Comparison of ENCODE assay signal across 21 mouse cellular contexts in genomic region chr17:50094596-50094995, GRCm38 (mm10).
DNase-seq lines count a peak whose midpoint lies in the region; ATAC-seq lines count a peak whose summit lies in the region.
"Had no signal": no experiment of that assay in that cellular context is flagged by ENCODE, and none has a peak within 500 bp of the region (broad histone marks: within the 10 kb centered on the region; RNA-seq: fewer than 3 reads in every experiment).

No protein-coding gene starts in this region.

- no peak overlapping the region for H3K4me2 ChIP-seq in forebrain, embryonic 16.5 days (ENCODE audit: low read length)
- H3K4me2 ChIP-seq: hindbrain, embryonic 12.5 days had no signal

- no peak overlapping the region for H3K9ac ChIP-seq in forebrain, embryonic 16.5 days (replicated peaks; ENCODE audit: low read depth, low read length)
- H3K9ac ChIP-seq: hindbrain, embryonic 12.5 days had no signal

- H3K36me3 ChIP-seq in forebrain, embryonic 16.5 days (ENCODE audit: control insufficient read depth, insufficient read depth): no peaks in the 10 kb centered on the region
- H3K36me3 ChIP-seq: embryonic facial prominence, embryonic 10.5 days; forebrain, embryonic 10.5 days; heart, embryonic 10.5 days; hindbrain, embryonic 12.5 days had no signal

- H3K9me3 ChIP-seq in forebrain, embryonic 16.5 days (ENCODE audit: control insufficient read depth, low read length): no peaks in the 10 kb centered on the region
- H3K9me3 ChIP-seq: embryonic facial prominence, embryonic 10.5 days; forebrain, embryonic 10.5 days; heart, embryonic 10.5 days; hindbrain, embryonic 12.5 days had no signal

- peaks cover 7% of the 10 kb centered on the region; the same call in 1 of the 2 replicates for H3K4me1 ChIP-seq in forebrain, embryonic 16.5 days (replicated peaks; ENCODE audit: control insufficient read depth, insufficient read depth, low read length)
- H3K4me1 ChIP-seq: heart, embryonic 10.5 days; hindbrain, embryonic 12.5 days had no signal

- no peaks in the 10 kb centered on the region for H3K27me3 ChIP-seq in forebrain, embryonic 16.5 days (replicated peaks; ENCODE audit: control insufficient read depth, insufficient read depth, low read length)
- H3K27me3 ChIP-seq: hindbrain, embryonic 12.5 days had no signal

- peak; percentile 64 to 68 for DNase-seq in spleen, postnatal 36 days (ENCODE audit: low spot score in 2 of 2)
- no peak for DNase-seq in spleen, postnatal 4 days (ENCODE audit: low spot score in 2 of 2)
- DNase-seq in CD4-positive helper T cell, adult 2 months (ENCODE audit: low read depth, low spot score): peak; percentile 19
- DNase-seq in right cerebral cortex, postnatal 10 days (ENCODE audit: low spot score in 2 of 2): no peak
- DNase-seq: adrenal gland, adult 2 months; adrenal gland, postnatal 25 days; cerebellum, adult 2 months; cerebellum, postnatal 10 days; gastrocnemius, postnatal 10 days; heart, adult 18-20 months; heart, postnatal 10 days; heart, postnatal 4 days had no signal

- peak; percentile 27; the same call in 1 of the 2 replicates for ATAC-seq in neutrophil, adult 5-6 weeks (ENCODE audit: extremely low read depth, insufficient number of reproducible peaks, low FRiP score, poor library complexity, severe bottlenecking)
- ATAC-seq in forebrain, embryonic 16.5 days: no peak
- ATAC-seq: forebrain, embryonic 14.5 days; hindbrain, embryonic 16.5 days had no signal

- H3K4me3 ChIP-seq in forebrain, embryonic 16.5 days (replicated peaks; ENCODE audit: low read length): no peak overlapping the region
- H3K4me3 ChIP-seq: embryonic facial prominence, embryonic 10.5 days; erythroblast, embryonic 14.5 days; forebrain, embryonic 10.5 days; heart, embryonic 10.5 days; hindbrain, embryonic 12.5 days had no signal

- no peak overlapping the region for H3K27ac ChIP-seq in forebrain, embryonic 16.5 days (ENCODE audit: low read length)
- H3K27ac ChIP-seq: embryonic facial prominence, embryonic 10.5 days; forebrain, embryonic 10.5 days; heart, embryonic 10.5 days; hindbrain, embryonic 12.5 days had no signal

Comparison
In these comparisons a context has a peak if more than half of its experiments do, and no peak if none do; other contexts are left out.
1. DNase-seq: peak in spleen, postnatal 36 days (2 of 2) and CD4-positive helper T cell, adult 2 months (single experiment); none in spleen, postnatal 4 days (0 of 2) and right cerebral cortex, postnatal 10 days (0 of 2).